Mouse (Mus musculus) bone marrow macrophage, adult 2 months (primary cell): Measurements from ENCODE around the gene Trpc4ap.

ENCODE experiments used
- CTCF ChIP-seq: IDR thresholded peaks from 2 replicates; pipeline ENCODE4 v1.5.1; 2012; ENCODE audit warnings: low read depth, mild to moderate bottlenecking, low read length, moderate library complexity
- POLR2A ChIP-seq: IDR thresholded peaks from 2 replicates; pipeline ENCODE4 v1.6.1; 2012; ENCODE audit warnings: mild to moderate bottlenecking, low read depth, low read length, borderline replicate concordance

DNA sequence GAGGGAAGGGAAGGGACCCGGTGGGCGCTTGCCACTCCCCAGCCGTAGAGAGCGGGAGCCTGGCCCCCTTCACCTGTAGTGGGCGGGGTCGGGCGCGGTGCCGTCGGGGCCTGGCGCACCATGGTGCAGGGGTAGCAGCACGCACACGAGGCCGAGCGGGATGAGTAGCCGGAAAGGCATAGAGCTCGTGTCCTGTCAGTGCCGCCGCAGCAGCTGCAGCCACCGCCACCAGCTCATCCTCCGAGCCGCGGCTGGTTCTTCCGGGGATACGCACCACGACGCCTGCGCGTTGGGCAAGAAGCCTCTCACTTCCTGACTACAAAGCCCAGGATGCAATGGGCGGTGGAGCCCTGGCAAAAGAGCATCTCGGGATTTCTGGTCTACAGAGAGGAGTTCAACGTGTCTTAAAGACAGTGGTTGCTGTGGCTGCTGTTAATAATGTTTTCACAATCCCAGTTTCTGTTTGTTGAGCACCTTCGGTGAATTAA, 37.0 kb upstream of the Trpc4ap start, which contains the start of gene Edem2:
- TF ChIP-seq POLR2A = no peak
- no peak for TF ChIP-seq CTCF
